Mouse (Mus musculus) embryonic fibroblast, embryonic 13.5 days (primary cell): ENCODE data around the gene Atg2b. TPM values are rescaled to one million over a fixed set of nuclear protein-coding genes. Genes with fewer than 3 reads are reported as not detected.

Experiments
- H3K27ac ChIP-seq: 2 replicates; pipeline ENCODE4 v1.5.1; 2012; ENCODE audit warnings: low read length, control low read depth, inconsistent platforms; ENCODE audit not compliant: insufficient read depth
- H3K4me1 ChIP-seq: 2 replicates; pipeline ENCODE4 v1.6.1; 2011; ENCODE audit warnings: low read length; ENCODE audit not compliant: control insufficient read depth, insufficient read depth
- H3K4me3 ChIP-seq: 2 replicates; pipeline ENCODE4 v1.5.1; 2011; ENCODE audit warnings: mild to moderate bottlenecking, control low read depth, low read length; ENCODE audit not compliant: insufficient read depth
- CTCF ChIP-seq: IDR thresholded peaks from 2 replicates; pipeline ENCODE4 v1.5.1; 2011; ENCODE audit warnings: mild to moderate bottlenecking, control low read depth, low read length, moderate library complexity, borderline replicate concordance; ENCODE audit not compliant: insufficient read depth
- POLR2A ChIP-seq: IDR thresholded peaks from 2 replicates; pipeline ENCODE4 v1.6.1; 2011; ENCODE audit warnings: low read depth, mild to moderate bottlenecking, control low read depth, low read length, moderate library complexity
- polyA plus RNA-seq: library from polyadenylated mRNA; stranded (reverse); fragments of >200 nt; gene quantifications from 2 replicates; pipeline ENCODE4 v1.2.4, GENCODE M21; 2011; ENCODE audit warnings: low read depth; ENCODE audit not compliant: missing spikeins, insufficient read length

The Atg2b gene
- polyA plus RNA-seq, result 24.5 and 25.9 TPM in 2 replicates

DNA sequence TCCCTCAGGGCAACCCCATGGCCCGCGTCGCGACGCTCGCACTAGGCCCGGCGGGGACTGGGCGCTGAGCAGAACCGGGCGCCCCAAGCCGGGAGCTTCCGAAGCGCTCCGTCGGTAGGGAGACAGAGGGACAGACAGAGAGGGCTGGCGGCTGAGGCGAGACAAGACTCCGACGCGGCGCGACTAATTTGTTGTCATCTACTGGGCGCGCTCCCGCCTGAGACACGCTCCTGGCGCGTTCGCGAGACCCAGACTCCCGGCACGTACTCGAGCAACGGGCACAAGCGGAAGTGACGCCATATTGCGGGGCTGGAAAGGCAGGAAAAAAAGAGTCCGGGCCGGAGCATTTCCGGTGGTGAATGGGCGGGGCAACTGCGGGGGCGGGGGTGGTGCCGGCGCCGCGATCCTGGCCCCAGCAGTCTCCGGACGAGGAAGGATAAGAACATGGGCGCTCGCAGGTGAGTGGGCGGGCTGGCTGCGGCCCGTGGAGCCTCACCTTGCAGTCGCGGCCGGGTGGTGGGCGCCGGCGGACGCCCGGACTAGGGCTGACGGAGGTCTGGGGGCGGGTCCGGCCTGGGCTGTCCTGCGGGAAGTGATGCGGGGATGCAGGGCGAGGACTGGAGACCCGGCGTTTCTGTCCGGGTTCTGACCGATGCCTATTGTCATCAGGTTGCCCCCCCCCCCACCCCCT is at the start of gene Atg2b:
Gene Atg2b, minus strand, starts transcription at position 211 of the 691 bp plus-strand sequence.
- TF ChIP-seq CTCF, result no peak
- peak; percentile 76 for TF ChIP-seq POLR2A
- H3K4me1 ChIP-seq, result peaks cover 8% of the 10 kb centered on the region
- H3K27ac ChIP-seq, result peak within 1 kb of the TSS; percentile 61
- H3K4me3 ChIP-seq, result peak within 1 kb of the TSS; percentile 96

DNA sequence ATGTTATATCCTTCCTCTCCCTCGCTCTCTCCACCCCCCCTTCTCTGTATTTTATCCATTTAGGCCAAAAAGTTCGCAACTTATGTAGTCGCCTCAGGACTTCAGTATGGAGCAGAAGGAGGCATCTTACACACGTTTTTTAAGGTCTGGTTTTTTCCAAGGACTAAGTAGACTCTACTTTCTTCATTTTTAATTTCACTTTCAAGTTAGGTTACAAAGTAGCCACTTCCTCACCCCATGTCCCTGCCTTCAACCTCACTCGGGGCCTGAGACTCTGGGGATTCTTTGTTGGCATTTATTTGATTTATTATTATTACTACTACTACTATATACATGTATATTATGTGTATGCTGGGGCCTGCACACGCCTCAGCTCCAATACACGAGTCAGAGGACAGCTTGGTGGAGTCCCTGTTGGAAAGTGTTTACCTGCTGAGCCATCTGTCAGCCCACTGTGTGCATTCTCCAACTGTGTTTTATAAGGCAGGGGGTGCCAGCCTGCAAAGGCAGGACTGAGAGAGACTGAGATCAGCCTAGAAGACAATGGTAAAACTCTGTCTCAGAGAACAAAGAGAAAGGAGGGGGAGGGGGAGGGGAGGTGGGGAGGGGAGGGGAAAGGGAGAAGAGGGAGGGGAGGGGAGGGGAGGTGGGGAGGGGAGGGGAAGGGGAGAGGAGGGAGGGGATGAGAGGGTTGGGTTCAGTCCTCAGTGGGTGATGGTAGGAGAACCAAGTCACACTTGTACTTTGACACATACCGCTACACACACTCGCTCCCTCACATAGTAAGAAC is 48.6 kb upstream of the Atg2b start:
- no peak overlapping the region for H3K27ac ChIP-seq
- H3K4me3 ChIP-seq, result no peak overlapping the region
- no peak for TF ChIP-seq POLR2A
- no peaks in the 10 kb centered on the region for H3K4me1 ChIP-seq

DNA sequence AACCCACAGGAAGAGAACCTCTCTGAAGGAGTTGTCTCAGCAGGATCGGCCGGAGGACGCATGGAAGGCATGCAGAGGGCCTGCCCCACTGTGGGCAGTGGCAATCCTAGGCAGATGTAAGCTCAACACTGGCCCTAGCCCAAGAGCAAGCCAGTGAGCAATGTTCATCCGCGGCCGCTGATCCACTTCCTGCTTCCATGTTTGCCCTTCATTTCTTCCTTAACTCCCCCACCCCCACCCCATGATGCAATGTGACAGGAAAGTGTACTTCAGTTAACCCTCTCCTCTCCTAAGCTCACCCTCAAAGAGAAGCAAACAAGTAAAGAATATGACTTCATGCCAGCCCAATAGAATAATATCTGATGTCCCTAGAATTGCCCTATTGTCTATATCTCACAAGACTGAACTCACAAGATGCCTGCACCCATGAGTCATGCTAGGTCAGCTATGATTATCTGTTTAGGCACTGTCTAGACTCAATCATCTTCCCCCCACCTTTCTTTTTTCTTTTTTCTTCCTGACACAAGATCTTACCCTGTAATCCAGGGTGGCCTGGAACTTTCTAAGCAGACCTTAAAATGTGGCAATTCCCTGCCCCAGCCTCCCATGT is 45.9 kb upstream of the Atg2b start:
- Histone ChIP-seq H3K4me3 (no peak overlapping the region), H3K27ac (no peak overlapping the region), H3K4me1 (no peaks in the 10 kb centered on the region)
- TF ChIP-seq CTCF, result no peak
- TF ChIP-seq POLR2A, result no peak

DNA sequence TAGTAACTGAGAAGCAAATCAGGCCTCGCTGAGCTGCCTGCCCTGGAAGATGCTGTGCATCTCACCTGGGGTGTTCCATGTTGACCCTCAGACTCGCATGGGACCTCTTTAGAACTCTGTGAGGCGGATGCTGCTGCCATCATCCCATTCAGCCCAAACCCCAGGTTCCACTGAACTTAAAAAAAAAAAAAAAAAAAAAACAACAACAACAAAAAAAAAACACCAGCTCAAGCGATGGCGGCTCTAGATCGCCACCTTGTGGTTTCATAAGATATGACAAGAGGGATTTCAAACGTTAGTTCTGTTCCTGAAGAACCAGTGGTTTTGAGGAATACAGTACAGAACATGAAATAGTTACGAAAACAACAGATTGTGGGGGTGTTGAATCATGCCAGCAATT is 43.0 kb upstream of the Atg2b start:
- TF ChIP-seq CTCF, result no peak
- no peak for TF ChIP-seq POLR2A
- no peak overlapping the region for H3K4me3 ChIP-seq

DNA sequence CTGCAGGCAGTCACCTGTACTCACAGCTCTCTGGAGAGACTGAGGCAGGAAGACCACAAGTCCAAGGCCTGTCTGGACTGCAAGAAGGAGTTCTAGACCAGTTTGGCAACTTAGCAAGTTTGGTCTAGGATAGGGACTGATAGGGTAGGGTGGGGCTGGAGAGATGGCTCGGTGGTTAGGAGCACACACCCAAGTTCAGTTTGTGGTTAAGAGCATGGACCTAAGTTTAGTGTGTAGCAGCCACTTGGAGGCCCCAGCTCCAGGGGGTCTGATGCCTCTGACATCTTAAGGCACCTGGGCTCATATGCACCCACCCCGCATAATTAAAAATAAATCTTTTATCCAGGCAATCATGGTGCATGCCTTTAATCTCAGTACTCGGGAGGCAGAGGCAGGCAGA is 42.3 kb upstream of the Atg2b start:
- Histone ChIP-seq H3K4me3 (no peak overlapping the region), H3K27ac (no peak overlapping the region), H3K4me1 (no peaks in the 10 kb centered on the region)
- TF ChIP-seq POLR2A, result no peak
- TF ChIP-seq CTCF, result no peak

More for the DNA sequence above, 43.0 kb upstream of the Atg2b start:
- Histone ChIP-seq H3K4me1 (no peaks in the 10 kb centered on the region), H3K27ac (no peak overlapping the region)

DNA sequence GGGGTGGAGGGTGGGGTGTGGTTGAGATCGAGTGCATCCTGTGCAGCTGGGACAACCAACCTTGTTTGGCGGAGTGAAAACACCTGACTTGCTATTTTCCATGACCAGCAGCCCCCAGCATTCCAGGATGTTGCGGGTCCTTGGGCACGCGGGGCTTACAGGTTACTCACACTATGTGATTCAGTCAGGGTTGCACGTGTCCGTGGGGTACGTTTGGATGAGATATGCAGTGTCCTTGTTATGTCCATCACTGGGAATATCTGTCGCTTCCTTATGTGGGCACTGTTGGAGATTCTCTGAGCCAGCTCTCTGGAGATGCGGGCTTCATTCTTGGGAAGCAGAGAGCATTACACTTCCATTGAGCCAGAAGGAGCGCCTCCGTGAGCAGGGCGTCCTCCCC is 40.7 kb upstream of the Atg2b start:
- H3K27ac ChIP-seq, result no peak overlapping the region
- no peak overlapping the region for H3K4me3 ChIP-seq
- no peaks in the 10 kb centered on the region for H3K4me1 ChIP-seq
- TF ChIP-seq CTCF (no peak), POLR2A (no peak)

DNA sequence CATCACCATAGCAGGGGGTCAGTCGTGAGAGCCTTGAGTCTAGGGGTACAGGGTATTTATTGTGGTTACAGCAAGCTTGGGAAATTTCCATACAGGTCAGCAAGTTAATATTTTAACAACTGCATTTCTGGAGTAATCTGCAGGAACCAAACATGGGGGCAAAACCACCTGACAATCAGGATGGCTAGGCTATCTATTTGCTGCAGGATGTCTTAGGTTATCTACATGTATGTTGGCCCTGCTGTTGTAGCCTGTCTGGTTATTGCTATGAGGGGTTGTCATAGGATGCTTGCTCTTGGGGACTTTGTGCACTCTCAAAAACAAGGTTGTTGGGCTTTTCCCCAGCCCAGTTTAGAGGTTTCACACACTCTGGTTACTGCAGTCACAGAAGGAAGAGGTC is 39.6 kb upstream of the Atg2b start:
- no peak overlapping the region for H3K4me3 ChIP-seq
- H3K4me1 ChIP-seq, result no peaks in the 10 kb centered on the region
- no peak overlapping the region for H3K27ac ChIP-seq
- TF ChIP-seq CTCF (no peak), POLR2A (no peak)

DNA sequence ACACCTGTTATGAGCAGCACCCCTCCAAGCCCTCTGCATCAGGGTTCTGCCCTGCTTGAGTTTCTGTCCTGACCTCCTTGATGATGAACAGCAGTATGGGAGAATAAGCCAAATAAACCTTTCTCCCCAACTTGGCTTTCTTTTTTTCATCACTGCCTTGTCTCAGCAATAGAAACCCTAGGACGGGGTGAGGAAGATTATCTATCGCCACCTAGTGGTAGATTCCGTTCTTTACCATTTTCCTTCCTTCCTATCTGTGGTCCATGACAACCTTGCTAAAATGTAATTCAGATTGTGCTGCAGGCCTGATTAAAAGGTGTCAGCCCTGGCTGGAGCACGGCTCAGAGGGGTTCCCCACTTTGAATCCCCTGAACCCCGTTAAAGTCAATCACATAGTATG is 37.6 kb upstream of the Atg2b start:
- H3K4me1 ChIP-seq, result no peaks in the 10 kb centered on the region
- TF ChIP-seq POLR2A, result no peak
- TF ChIP-seq CTCF, result no peak

DNA sequence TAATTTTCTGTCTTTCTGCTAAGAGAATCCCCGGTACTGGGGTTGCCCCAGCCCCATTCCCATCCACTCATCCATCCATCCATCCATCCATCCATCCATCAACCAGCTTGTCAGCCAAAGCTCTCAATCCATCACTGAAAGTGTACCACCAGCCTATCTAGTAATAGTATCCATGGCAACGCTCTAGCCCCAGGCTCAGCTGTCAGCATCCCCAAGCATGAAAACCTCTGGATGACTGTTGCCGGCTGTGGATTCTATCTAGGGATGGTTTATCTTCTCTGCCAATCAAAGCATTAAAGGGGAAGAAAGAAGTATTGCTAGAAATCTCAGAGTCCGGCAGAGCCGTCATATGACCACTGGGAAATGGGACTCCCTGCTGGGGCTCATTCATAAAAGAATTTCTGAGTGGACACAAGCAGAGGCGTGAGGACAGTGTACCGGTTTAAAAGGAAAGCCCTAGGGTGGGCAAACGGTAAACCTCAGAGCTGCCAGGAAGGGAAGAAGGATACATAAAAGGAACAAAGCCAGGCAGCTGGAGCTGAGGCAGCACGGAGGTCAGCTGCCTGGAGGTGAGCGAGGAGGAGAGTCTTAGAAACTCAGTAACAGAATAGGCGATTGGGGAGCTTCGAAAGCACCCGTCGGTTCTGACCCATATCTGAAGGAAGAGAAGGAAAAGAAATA is 36.6 kb upstream of the Atg2b start:
- Histone ChIP-seq H3K4me1 (no peaks in the 10 kb centered on the region), H3K4me3 (no peak overlapping the region), H3K27ac (no peak overlapping the region)
- TF ChIP-seq CTCF (no peak), POLR2A (no peak)

More for the DNA sequence above, 37.6 kb upstream of the Atg2b start:
- Histone ChIP-seq H3K4me3 (no peak overlapping the region), H3K27ac (no peak overlapping the region)
